Mouse (Mus musculus) heart, postnatal 0 days (tissue): ENCODE measurements at regions not wholly inside any gene's neighbourhood (a gene's known extent, or its start where the extent isn't known, plus 50 kb on each side); places are given as distances from the start of the nearest gene placed in this dataset.

Experiments used
- ATAC-seq: fragments of 200-750 bp; cut with Nextera tagmentation; 2 replicates; pipeline ENCODE4 v1.8.0; 2017; ENCODE audit warnings: low read depth, moderate number of reproducible peaks, moderate library complexity; ENCODE audit not compliant: insufficient read depth
- DNase-seq: peaks from one replicate; pipeline ENCODE4 v3.0.0-alpha.2; 2016; ENCODE audit warnings: low spot score
- H3K27ac ChIP-seq: fragments of 300-500 bp; sonication (generic); 2 replicates; pipeline ENCODE4 v1.5.1; 2014; ENCODE audit warnings: low read depth, mild to moderate bottlenecking
- H3K27me3 ChIP-seq: fragments of 300-500 bp; sonication (generic); 2 replicates; pipeline ENCODE4 v1.6.1; 2014; ENCODE audit warnings: low read length, mixed read lengths; ENCODE audit not compliant: control insufficient read depth, insufficient read depth
- H3K36me3 ChIP-seq: fragments of 300-500 bp; sonication (generic); replicated peaks from 2 replicates; pipeline ENCODE4 v1.6.1; 2014; ENCODE audit warnings: low read length, mixed read lengths; ENCODE audit not compliant: control insufficient read depth, insufficient read depth
- H3K4me1 ChIP-seq: fragments of 300-500 bp; sonication (generic); 2 replicates; pipeline ENCODE4 v1.6.1; 2014; ENCODE audit warnings: antibody characterized with exemption; ENCODE audit not compliant: control insufficient read depth, insufficient read depth
- H3K4me2 ChIP-seq: fragments of 300-500 bp; sonication (generic); 2 replicates; pipeline ENCODE4 v1.6.1; 2014; ENCODE audit warnings: low read depth, mild to moderate bottlenecking, low read length, moderate library complexity
- H3K4me3 ChIP-seq: fragments of 300-500 bp; sonication (generic); 2 replicates; pipeline ENCODE4 v1.5.1; 2014; ENCODE audit warnings: low read depth, low read length
- H3K9ac ChIP-seq: fragments of 300-500 bp; sonication (generic); replicated peaks from 2 replicates; pipeline ENCODE4 v1.6.1; 2014; ENCODE audit warnings: low read depth, low read length, mixed read lengths
- H3K9me3 ChIP-seq: fragments of 300-500 bp; sonication (generic); replicated peaks from 2 replicates; pipeline ENCODE4 v1.6.1; 2016; ENCODE audit warnings: low read length; ENCODE audit not compliant: control insufficient read depth
- CTCF ChIP-seq: IDR thresholded peaks from 2 replicates; pipeline ENCODE4 v1.5.1; 2016; ENCODE audit warnings: antibody characterized with exemption, control low read depth, low read depth
- EP300 ChIP-seq: IDR thresholded peaks from 2 replicates; pipeline ENCODE4 v1.6.1; 2016; ENCODE audit warnings: antibody characterized with exemption, low read depth
- WGBS: fragments of 180-500 bp; shearing (Covaris S2); extraction: QIAGEN DNeasy Blood & Tissue Kit; methylation state at CpG from one replicate; pipeline ENCODE4 v1.1.7; 2014; 5-methylcytosine and 5-hydroxymethylcytosine counted together

DNA sequence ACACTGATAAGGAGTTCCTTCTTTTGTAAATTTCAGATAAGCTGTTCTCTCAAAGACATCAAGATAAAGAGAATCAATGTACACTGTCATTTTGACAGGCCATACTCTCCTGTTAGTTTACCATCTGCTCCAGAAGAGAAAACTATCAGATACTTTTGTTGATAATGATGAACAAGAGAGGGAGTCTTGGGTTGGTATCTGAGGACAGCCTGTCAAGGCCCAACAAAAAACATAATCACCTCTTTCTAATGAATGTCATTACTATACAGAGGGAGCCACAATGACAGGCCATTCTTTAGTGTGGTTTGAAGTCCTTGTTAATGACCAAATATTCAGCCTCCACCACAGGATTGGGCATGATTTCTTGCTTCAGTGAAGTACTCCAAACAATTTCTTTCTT is 743.0 kb upstream of the Lrrn3 start:
- H3K9me3 ChIP-seq: no peaks in the 10 kb centered on the region
- ATAC-seq: no peak
- no peaks in the 10 kb centered on the region for H3K4me1 ChIP-seq
- H3K9ac ChIP-seq: no peak overlapping the region
- no peak overlapping the region for H3K27ac ChIP-seq
- no peak overlapping the region for H3K4me3 ChIP-seq
- TF ChIP-seq CTCF (no peak), EP300 (no peak)
- no peak for DNase-seq
- H3K27me3 ChIP-seq: no peaks in the 10 kb centered on the region
- H3K4me2 ChIP-seq: no peak overlapping the region
- H3K36me3 ChIP-seq: no peaks in the 10 kb centered on the region

DNA sequence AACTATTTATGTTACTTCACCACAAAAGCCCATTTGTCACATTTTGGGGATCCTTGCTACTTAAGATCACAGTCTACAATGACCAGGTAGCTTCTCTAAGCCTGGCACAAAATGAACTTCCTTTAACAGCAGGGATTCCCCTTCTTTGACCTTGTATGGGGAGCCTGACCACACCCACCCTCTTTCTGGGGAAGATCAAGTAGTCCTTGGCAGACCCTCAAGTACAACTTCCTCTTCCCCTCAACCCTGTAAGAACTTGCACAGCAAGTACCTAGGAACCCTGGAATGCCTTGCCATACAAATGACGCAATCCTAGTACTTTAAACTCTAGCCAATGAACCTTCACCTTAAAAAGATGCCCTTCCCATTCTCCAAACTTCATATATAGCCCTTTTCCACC is 695.4 kb upstream of the Lrrn3 start:
- 64% methylated on average over 1 of the region's 1 CpGs for WGBS

GRCm38 (mm10) chr12:42179947-42180669 is 693.9 kb upstream of the Lrrn3 start:
- H3K9ac ChIP-seq: no peak overlapping the region
- H3K27ac ChIP-seq: no peak overlapping the region
- no peak for TF ChIP-seq EP300
- TF ChIP-seq CTCF: no peak
- no peak overlapping the region for H3K4me2 ChIP-seq
- H3K27me3 ChIP-seq: no peaks in the 10 kb centered on the region
- H3K4me1 ChIP-seq: no peaks in the 10 kb centered on the region
- ATAC-seq: no peak
- no peak overlapping the region for H3K4me3 ChIP-seq
- DNase-seq: no peak
- WGBS: 51% methylated on average over 1 of the region's 1 CpGs
- no peaks in the 10 kb centered on the region for H3K36me3 ChIP-seq
- no peaks in the 10 kb centered on the region for H3K9me3 ChIP-seq

More for the DNA sequence above, 695.4 kb upstream of the Lrrn3 start:
- Histone ChIP-seq H3K4me3 (no peak overlapping the region), H3K27me3 (no peaks in the 10 kb centered on the region), H3K36me3 (no peaks in the 10 kb centered on the region), H3K9me3 (no peaks in the 10 kb centered on the region), H3K9ac (no peak overlapping the region), H3K4me1 (no peaks in the 10 kb centered on the region), H3K27ac (no peak overlapping the region), H3K4me2 (no peak overlapping the region)
- ATAC-seq: no peak
- TF ChIP-seq CTCF: no peak
- no peak for TF ChIP-seq EP300
- DNase-seq: no peak

DNA sequence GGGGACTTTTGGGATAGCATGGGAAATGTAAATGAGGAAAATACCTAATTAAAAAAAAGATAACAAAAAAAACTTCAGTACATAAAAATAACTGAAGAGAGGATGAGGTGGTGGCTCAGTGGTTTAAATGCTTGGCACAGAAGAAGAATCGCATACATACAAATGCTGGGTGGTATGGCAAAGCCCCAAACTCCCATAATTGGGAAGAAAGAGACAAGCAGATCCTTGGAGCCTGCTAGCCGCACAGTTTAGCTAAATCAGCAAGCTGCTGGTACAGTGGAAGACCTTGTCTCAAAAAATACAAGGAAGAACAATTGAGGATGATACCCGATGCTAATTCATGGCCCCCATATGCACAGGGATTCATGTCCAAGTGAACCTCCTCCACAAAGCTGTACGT is 661.7 kb upstream of the Lrrn3 start:
- no peak for ATAC-seq
- H3K36me3 ChIP-seq: no peaks in the 10 kb centered on the region
- no peaks in the 10 kb centered on the region for H3K4me1 ChIP-seq
- no peak overlapping the region for H3K4me2 ChIP-seq
- no peak overlapping the region for H3K4me3 ChIP-seq
- TF ChIP-seq EP300 (no peak), CTCF (no peak)
- H3K27me3 ChIP-seq: no peaks in the 10 kb centered on the region
- H3K9ac ChIP-seq: no peak overlapping the region
- H3K27ac ChIP-seq: no peak overlapping the region
- no peak for DNase-seq
- no peaks in the 10 kb centered on the region for H3K9me3 ChIP-seq
- 76% methylated on average over 4 of the region's 4 CpGs for WGBS

DNA sequence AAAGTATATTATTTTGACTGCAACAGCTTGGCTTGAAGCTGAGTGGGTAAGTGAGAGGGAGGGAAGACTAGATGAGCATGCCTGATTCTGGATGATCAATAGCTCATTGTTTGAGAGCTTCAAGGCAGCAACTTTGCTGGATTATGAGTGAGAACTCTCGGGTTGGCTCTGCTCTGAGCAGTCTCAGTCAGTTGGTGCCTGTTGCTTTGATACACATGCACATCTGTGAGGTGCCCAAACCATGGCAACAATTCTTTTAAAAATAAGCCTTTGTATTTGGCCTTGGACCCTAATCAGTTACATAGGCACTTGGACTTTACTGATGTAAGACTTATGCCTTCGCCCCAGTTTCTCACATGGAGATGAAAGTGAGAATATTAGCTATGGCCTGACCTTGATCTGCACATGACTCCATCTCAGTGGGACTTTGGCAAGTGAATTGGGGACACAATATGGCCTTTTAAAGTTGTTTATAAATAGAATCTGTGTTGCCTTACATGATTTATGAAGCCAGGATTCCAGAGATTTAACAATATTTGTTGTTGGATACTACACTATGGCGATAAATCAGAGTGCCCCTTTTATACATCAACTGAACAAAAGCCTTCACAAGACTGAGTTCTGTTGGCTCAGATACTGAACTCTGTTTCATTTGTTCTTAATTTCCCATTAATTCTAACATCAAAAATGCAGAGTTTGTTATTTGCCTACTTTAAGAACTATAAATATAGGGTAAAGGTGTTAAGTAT is 652.6 kb upstream of the Lrrn3 start:
- Histone ChIP-seq H3K4me2 (no peak overlapping the region), H3K36me3 (no peaks in the 10 kb centered on the region), H3K4me3 (no peak overlapping the region), H3K27me3 (no peaks in the 10 kb centered on the region), H3K27ac (no peak overlapping the region), H3K9me3 (no peaks in the 10 kb centered on the region), H3K4me1 (no peaks in the 10 kb centered on the region), H3K9ac (no peak overlapping the region)
- TF ChIP-seq CTCF: no peak
- TF ChIP-seq EP300: no peak
- DNase-seq: no peak
- 61% methylated on average over 3 of the region's 3 CpGs for WGBS
- ATAC-seq: no peak

DNA sequence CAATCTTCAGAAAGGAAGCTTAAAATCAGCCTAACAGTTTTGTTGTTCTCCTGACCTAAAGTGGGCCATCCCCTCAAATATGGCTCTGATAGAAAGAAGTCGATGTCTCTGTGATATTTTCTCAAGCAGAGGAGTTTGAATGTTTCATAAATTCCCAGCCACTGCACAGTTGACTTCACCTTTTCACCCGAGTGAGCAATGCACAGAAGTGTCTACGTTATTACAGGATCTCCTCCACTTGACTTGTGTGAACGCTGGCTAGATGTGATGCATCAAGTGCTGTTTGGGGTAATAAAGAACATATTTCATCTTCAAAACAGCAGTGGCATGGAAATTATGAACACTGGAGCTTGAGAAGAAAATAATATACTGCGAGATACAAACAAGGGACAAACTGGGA is 651.9 kb upstream of the Lrrn3 start:
- H3K9me3 ChIP-seq: no peaks in the 10 kb centered on the region
- no peak overlapping the region for H3K9ac ChIP-seq
- ATAC-seq (no peak), DNase-seq (no peak)
- H3K4me2 ChIP-seq: no peak overlapping the region
- no peak overlapping the region for H3K4me3 ChIP-seq
- H3K36me3 ChIP-seq: no peaks in the 10 kb centered on the region
- WGBS: 64% methylated on average over 5 of the region's 5 CpGs
- no peak for TF ChIP-seq CTCF
- TF ChIP-seq EP300: no peak
- H3K4me1 ChIP-seq: no peaks in the 10 kb centered on the region
- no peak overlapping the region for H3K27ac ChIP-seq
- H3K27me3 ChIP-seq: no peaks in the 10 kb centered on the region
